Mouse (Mus musculus): ENCODE results near the gene Lpxn. TPM values are rescaled to one million over a fixed set of nuclear protein-coding genes. Genes with fewer than 3 reads are reported as not detected.

Lpxn gene
- polyA plus RNA-seq, 1 experiment from 2014 or later: 0.53 TPM

- no peaks in the 10 kb centered on the region for H3K27me3 ChIP-seq
- no peaks in the 10 kb centered on the region for H3K4me1 ChIP-seq
- no peak overlapping the region for H3K4me2 ChIP-seq (replicated peaks)
- H3K9me3 ChIP-seq (replicated peaks): no peaks in the 10 kb centered on the region
- 82% methylated on average over 1 of the region's 1 CpGs for WGBS
- no peak overlapping the region for H3K4me3 ChIP-seq
- no peak overlapping the region for H3K9ac ChIP-seq
- H3K27ac ChIP-seq: no peak overlapping the region
- ATAC-seq (ENCODE audit: low FRiP score): no peak
- H3K36me3 ChIP-seq: no peaks in the 10 kb centered on the region
Observed at GRCm38 (mm10) chr19:12812644-12813364, 16.8 kb downstream of the Lpxn start.

DNA sequence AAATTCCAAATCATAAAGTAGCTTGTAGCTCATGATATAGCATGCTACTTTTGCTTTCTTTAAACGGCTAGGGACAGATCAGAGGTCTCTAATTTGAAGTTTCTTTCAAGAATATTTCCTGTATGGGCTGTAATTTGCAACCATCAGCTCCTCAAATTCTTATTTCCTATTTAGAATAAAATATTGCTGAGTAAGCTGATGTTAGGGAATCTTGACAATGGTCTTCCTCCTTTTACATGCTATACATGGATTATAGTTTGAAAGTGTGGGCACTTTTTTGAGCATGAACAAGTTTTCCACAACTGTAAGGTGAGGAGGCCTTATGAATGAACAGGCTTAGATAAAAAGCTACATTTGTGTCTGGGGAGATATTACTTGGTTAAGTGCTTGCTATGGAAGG lies 17.9 kb downstream of the Lpxn start:
- H3K27me3 ChIP-seq: no peaks in the 10 kb centered on the region
- WGBS: 88% methylated on average over 1 of the region's 1 CpGs
- no peak overlapping the region for H3K4me3 ChIP-seq
- no peaks in the 10 kb centered on the region for H3K9me3 ChIP-seq (replicated peaks)
- H3K4me2 ChIP-seq (replicated peaks): no peak overlapping the region
- H3K36me3 ChIP-seq: no peaks in the 10 kb centered on the region
- H3K4me1 ChIP-seq: no peaks in the 10 kb centered on the region
- no peak overlapping the region for H3K27ac ChIP-seq
- no peak overlapping the region for H3K9ac ChIP-seq
- no peak for ATAC-seq (ENCODE audit: low FRiP score)

- WGBS: 87% methylated on average over 1 of the region's 1 CpGs
- no peaks in the 10 kb centered on the region for H3K9me3 ChIP-seq (replicated peaks)
- no peak for ATAC-seq (ENCODE audit: low FRiP score)
Observed at GRCm38 (mm10) chr19:12818507-12818906, 22.5 kb downstream of the Lpxn start.

DNA sequence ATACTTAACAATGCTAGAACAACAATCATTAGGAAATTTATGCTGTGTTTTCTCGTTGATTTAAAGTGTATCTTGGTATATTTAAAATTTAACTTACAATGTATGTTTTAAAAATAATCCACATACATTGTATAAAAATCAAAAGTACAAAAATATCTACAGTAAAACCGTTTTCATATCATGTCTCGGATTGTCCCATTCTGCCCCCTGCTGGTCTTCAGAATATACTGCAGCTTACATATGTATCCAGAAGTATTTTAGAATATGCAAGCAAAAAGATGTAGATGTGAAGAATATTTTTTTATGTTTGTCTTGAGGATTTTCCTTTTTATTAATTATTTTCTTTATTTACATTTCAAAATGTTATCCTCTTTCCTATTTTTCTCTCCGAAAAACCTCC lies 24.4 kb downstream of the Lpxn start:
- no peak overlapping the region for H3K4me3 ChIP-seq
- H3K4me1 ChIP-seq: no peaks in the 10 kb centered on the region
- no peak overlapping the region for H3K4me2 ChIP-seq (replicated peaks)
- H3K9me3 ChIP-seq (replicated peaks): no peaks in the 10 kb centered on the region
- H3K27ac ChIP-seq: no peak overlapping the region
- WGBS: 37% methylated on average over 4 of the region's 4 CpGs
- no peaks in the 10 kb centered on the region for H3K36me3 ChIP-seq
- no peaks in the 10 kb centered on the region for H3K27me3 ChIP-seq
- no peak overlapping the region for H3K9ac ChIP-seq
- ATAC-seq (ENCODE audit: low FRiP score): no peak

More at GRCm38 (mm10) chr19:12818507-12818906, 22.5 kb downstream of the Lpxn start:
- no peak overlapping the region for H3K27ac ChIP-seq
- H3K4me1 ChIP-seq: no peaks in the 10 kb centered on the region
- no peak overlapping the region for H3K4me2 ChIP-seq (replicated peaks)
- H3K4me3 ChIP-seq: no peak overlapping the region
- no peaks in the 10 kb centered on the region for H3K27me3 ChIP-seq
- no peaks in the 10 kb centered on the region for H3K36me3 ChIP-seq
- H3K9ac ChIP-seq: no peak overlapping the region

- Histone ChIP-seq H3K27ac (no peak overlapping the region), H3K4me2 (replicated peaks) (no peak overlapping the region), H3K4me1 (no peaks in the 10 kb centered on the region), H3K36me3 (no peaks in the 10 kb centered on the region), H3K9ac (no peak overlapping the region), H3K9me3 (replicated peaks) (no peaks in the 10 kb centered on the region), H3K27me3 (no peaks in the 10 kb centered on the region), H3K4me3 (no peak overlapping the region)
- WGBS: 73% methylated on average over 4 of the region's 4 CpGs
- no peak for ATAC-seq (ENCODE audit: low FRiP score)
Observed at GRCm38 (mm10) chr19:12824549-12824948, 28.6 kb downstream of the Lpxn start.

DNA sequence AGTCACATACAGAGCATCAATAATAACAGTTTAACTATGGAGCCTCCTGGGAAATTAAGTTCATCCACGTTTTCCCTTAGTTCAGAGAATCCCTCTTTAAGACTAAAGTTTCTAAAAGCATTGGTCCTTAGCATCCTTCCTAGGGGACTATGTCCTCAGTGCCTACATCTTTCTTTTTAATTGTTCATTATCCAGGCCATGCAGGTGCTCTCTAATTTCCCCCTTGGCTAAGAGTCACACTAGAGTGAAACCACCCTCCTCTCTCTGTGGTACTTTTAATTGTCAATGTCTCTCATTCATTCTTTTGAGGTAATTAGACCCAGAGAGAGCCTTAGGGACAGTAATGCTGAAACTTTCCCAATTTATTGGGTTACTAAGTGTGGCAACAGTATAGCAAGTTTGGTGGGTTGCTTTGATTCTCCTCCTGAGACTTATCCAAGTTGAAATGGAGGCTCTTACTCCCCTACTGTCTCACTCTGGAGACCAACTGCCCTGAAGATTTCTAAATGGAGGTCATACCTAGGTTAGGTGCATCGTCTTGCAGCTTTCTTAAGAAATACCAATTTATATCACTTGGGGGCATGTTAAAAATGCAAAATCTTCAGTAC lies 34.9 kb downstream of the Lpxn start:
- 76% methylated on average over 2 of the region's 2 CpGs for WGBS
- no peaks in the 10 kb centered on the region for H3K36me3 ChIP-seq
- no peak for ATAC-seq (ENCODE audit: low FRiP score)

GRCm38 (mm10) chr19:12831559-12831958 lies 35.6 kb downstream of the Lpxn start:
- Histone ChIP-seq H3K27ac (no peak overlapping the region), H3K4me1 (no peaks in the 10 kb centered on the region), H3K9me3 (replicated peaks) (no peaks in the 10 kb centered on the region), H3K36me3 (no peaks in the 10 kb centered on the region), H3K4me3 (no peak overlapping the region), H3K9ac (no peak overlapping the region), H3K4me2 (replicated peaks) (no peak overlapping the region), H3K27me3 (no peaks in the 10 kb centered on the region)
- WGBS: 65% methylated on average over 1 of the region's 1 CpGs
- ATAC-seq (ENCODE audit: low FRiP score): no peak

More for the DNA sequence above, 34.9 kb downstream of the Lpxn start:
- Histone ChIP-seq H3K9ac (no peak overlapping the region), H3K27ac (no peak overlapping the region), H3K4me3 (no peak overlapping the region), H3K4me2 (replicated peaks) (no peak overlapping the region), H3K4me1 (no peaks in the 10 kb centered on the region), H3K27me3 (no peaks in the 10 kb centered on the region), H3K9me3 (replicated peaks) (no peaks in the 10 kb centered on the region)

GRCm38 (mm10) chr19:12833625-12834024 lies 37.6 kb downstream of the Lpxn start:
- Histone ChIP-seq H3K27ac (no peak overlapping the region), H3K9ac (no peak overlapping the region), H3K4me1 (no peaks in the 10 kb centered on the region), H3K27me3 (no peaks in the 10 kb centered on the region), H3K36me3 (no peaks in the 10 kb centered on the region), H3K4me3 (no peak overlapping the region), H3K4me2 (replicated peaks) (no peak overlapping the region), H3K9me3 (replicated peaks) (no peaks in the 10 kb centered on the region)
- 84% methylated on average over 3 of the region's 3 CpGs for WGBS
- no peak for ATAC-seq (ENCODE audit: low FRiP score)

- no peak overlapping the region for H3K9ac ChIP-seq
- no peaks in the 10 kb centered on the region for H3K27me3 ChIP-seq
- 90% methylated on average over 1 of the region's 1 CpGs for WGBS
- no peak overlapping the region for H3K27ac ChIP-seq
- H3K4me3 ChIP-seq: no peak overlapping the region
- H3K36me3 ChIP-seq: no peaks in the 10 kb centered on the region
- no peaks in the 10 kb centered on the region for H3K4me1 ChIP-seq
- H3K9me3 ChIP-seq (replicated peaks): no peaks in the 10 kb centered on the region
- ATAC-seq (ENCODE audit: low FRiP score): no peak
- no peak overlapping the region for H3K4me2 ChIP-seq (replicated peaks)
Observed at GRCm38 (mm10) chr19:12838507-12838906, 42.5 kb downstream of the Lpxn start.

DNA sequence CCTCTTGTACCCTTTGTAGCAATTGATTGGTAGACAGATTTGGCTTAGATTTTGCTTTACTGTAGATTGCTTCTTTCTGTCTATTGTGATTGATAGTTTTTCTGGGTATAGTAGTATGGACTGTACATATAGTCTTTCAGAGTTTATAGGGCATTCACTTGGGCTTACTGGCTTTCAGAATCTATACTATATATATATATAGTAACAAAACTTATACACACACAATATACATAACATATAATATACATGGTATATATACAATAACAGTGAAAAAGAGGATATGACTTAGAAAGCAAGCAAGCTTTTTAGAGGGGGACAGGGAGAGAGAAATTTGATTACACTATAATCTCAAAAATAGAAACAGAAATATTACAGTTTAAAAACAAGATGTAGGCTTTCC lies 50.4 kb downstream of the Lpxn start, which contains the start of gene Gm5244:
Gene Gm5244 (plus strand): TSS at position 301 of the 400 bp plus-strand sequence.
- Histone ChIP-seq H3K27me3 (no peaks in the 10 kb centered on the region), H3K9ac (no peak within 1 kb of the TSS), H3K36me3 (no peaks in the 10 kb centered on the region), H3K27ac (no peak within 1 kb of the TSS), H3K4me3 (no peak within 1 kb of the TSS), H3K4me1 (no peaks in the 10 kb centered on the region), H3K4me2 (replicated peaks) (no peak within 1 kb of the TSS), H3K9me3 (replicated peaks) (no peaks in the 10 kb centered on the region)
- ATAC-seq (ENCODE audit: low FRiP score): no peak

DNA sequence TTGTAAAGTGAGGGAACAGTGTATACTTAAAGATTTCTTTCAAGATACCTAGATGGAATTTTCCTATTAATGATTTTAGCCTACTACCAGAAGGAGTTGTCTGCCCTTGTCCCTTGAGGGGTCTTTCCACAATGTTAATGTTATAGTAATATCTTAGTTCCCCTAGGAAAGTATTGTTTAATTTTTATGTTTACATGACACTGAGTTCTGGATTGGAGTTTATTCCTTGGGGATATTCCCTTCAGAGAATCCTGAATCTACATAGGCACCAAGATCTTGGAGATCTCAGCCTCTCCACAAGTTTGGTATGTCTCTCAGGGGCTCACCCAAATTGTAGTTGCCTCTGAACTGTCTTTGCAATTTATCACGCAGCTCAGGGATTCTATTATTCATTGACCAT lies 61.0 kb downstream of the Lpxn start, which contains the start of gene Olfr1444:
Gene Olfr1444 (plus strand): TSS at position 301 of the 400 bp plus-strand sequence.
- no peak for ATAC-seq (ENCODE audit: low FRiP score)
- H3K9me3 ChIP-seq (replicated peaks): no peaks in the 10 kb centered on the region

More for the DNA sequence above, 61.0 kb downstream of the Lpxn start, which contains the start of gene Olfr1444:
- Histone ChIP-seq H3K4me1 (no peaks in the 10 kb centered on the region), H3K4me2 (replicated peaks) (no peak within 1 kb of the TSS), H3K36me3 (no peaks in the 10 kb centered on the region), H3K27ac (no peak within 1 kb of the TSS), H3K27me3 (no peaks in the 10 kb centered on the region), H3K9ac (no peak within 1 kb of the TSS), H3K4me3 (no peak within 1 kb of the TSS)
- 66% methylated on average over 1 of the region's 1 CpGs for WGBS
